In the genomic region with DNA sequence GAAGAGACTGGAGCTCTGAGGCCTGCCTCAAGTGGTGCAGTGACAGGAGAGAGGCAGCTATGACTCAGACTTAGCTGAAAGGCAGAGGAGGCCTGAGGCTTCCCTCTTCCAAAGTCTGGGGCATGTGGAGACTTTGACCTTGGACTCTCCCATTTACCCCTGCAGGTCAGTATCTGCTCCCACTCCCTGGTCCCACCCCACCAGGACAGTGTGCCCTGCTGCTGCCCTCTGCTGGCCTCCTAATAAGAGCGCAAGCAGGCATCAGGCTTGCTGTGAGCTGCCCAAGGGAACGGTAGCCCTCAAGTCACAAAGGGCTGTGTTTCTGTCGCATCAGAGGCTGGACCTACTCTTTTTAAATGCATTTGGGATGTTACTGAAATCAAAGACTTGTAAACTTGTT, we compare ENCODE assay signal across 10 mouse cellular contexts. TPM values are rescaled to one million over a fixed set of nuclear protein-coding genes. Genes with fewer than 3 reads are reported as not detected.
DNase-seq lines count a peak whose midpoint lies in the region; ATAC-seq and TF ChIP-seq lines count a peak whose summit lies in the region.
"Had no signal": no experiment of that assay in that cellular context is flagged by ENCODE, and none has a peak within 500 bp of the region (broad histone marks: within the 10 kb centered on the region; RNA-seq: fewer than 3 reads in every experiment).

No protein-coding gene starts in this region.

- H3K9ac ChIP-seq in heart, adult 2 months (ENCODE audit: low read depth, low read length): no peak overlapping the region
- no peak overlapping the region for H3K9ac ChIP-seq in heart, embryonic 11.5 days (ENCODE audit: low read depth, low read length)
- no peak overlapping the region for H3K9ac ChIP-seq in liver, embryonic 14.5 days (replicated peaks)
- H3K9ac ChIP-seq: hindbrain, embryonic 15.5 days had no signal

- TF ChIP-seq CTCF in heart, adult 2 months (IDR thresholded peaks at IDR 0.05): peak; percentile 76
- peak; percentile 40 for TF ChIP-seq CTCF in cortical plate, adult 2 months (IDR thresholded peaks at IDR 0.05; ENCODE audit: extremely low read depth, insufficient read depth, low read length)
- TF ChIP-seq CTCF in liver, embryonic 14.5 days (IDR thresholded peaks at IDR 0.05; ENCODE audit: low read depth): peak; percentile 89

- DNase-seq in heart, adult 2 months: peak in 1 of 2 experiments; percentile 49
- DNase-seq in right cerebral cortex, adult 18-20 months: peak; percentile 17
- no peak for DNase-seq in right cerebral cortex, postnatal 25 days
- DNase-seq in liver, embryonic 14.5 days (ENCODE audit: low read depth in 3 of 3, low spot score in 3 of 3): no peak
- no peak for DNase-seq in frontal cortex, adult 2 months (ENCODE audit: extremely low spot score in 1 of 2, low spot score in 1 of 2)
- DNase-seq in spleen, postnatal 36 days (ENCODE audit: low spot score in 2 of 2): no peak

- no peak overlapping the region for H3K4me3 ChIP-seq in heart, adult 2 months
- no peak overlapping the region for H3K4me3 ChIP-seq in heart, embryonic 11.5 days (ENCODE audit: low read depth, low read length)
- H3K4me3 ChIP-seq in cortical plate, adult 2 months (ENCODE audit: insufficient read depth, low read length): no peak overlapping the region
- no peak overlapping the region for H3K4me3 ChIP-seq in liver, embryonic 14.5 days (ENCODE audit: insufficient read depth in 1 of 2, low read depth in 2 of 2, low read length in 2 of 2)
- H3K4me3 ChIP-seq: hindbrain, embryonic 15.5 days had no signal

- TF ChIP-seq POLR2A in heart, adult 2 months (IDR thresholded peaks at IDR 0.05; ENCODE audit: insufficient read depth, low read depth, low read length): no peak
- TF ChIP-seq POLR2A in cortical plate, adult 2 months (IDR thresholded peaks at IDR 0.05; ENCODE audit: extremely low read depth, insufficient read depth, low read length): no peak

- H3K27ac ChIP-seq in heart, adult 2 months: no peak overlapping the region
- no peak overlapping the region for H3K27ac ChIP-seq in heart, embryonic 11.5 days (ENCODE audit: low read depth, low read length)
- no peak overlapping the region for H3K27ac ChIP-seq in cortical plate, adult 2 months (ENCODE audit: insufficient read depth, low read length)
- H3K27ac ChIP-seq in liver, embryonic 14.5 days: no peak overlapping the region
- H3K27ac ChIP-seq: hindbrain, embryonic 15.5 days had no signal

- H3K4me1 ChIP-seq in heart, adult 2 months (ENCODE audit: control insufficient read depth, insufficient read depth, low read length): peaks cover 3% of the 10 kb centered on the region
- no peaks in the 10 kb centered on the region for H3K4me1 ChIP-seq in heart, embryonic 11.5 days (ENCODE audit: control insufficient read depth, insufficient read depth, low read length)
- peaks cover 5% of the 10 kb centered on the region for H3K4me1 ChIP-seq in cortical plate, adult 2 months (ENCODE audit: control insufficient read depth, insufficient read depth, low read length)
- peaks cover 8 to 11% of the 10 kb centered on the region in 2 experiments for H3K4me1 ChIP-seq in liver, embryonic 14.5 days (replicated peaks; ENCODE audit: control insufficient read depth in 2 of 2, insufficient read depth in 2 of 2, low read length in 1 of 2)

- no peaks in the 10 kb centered on the region for H3K36me3 ChIP-seq in heart, adult 2 months (ENCODE audit: control insufficient read depth, insufficient read depth, low read length)
- no peaks in the 10 kb centered on the region for H3K36me3 ChIP-seq in heart, embryonic 11.5 days (ENCODE audit: control insufficient read depth, insufficient read depth, low read length)
- H3K36me3 ChIP-seq in liver, embryonic 14.5 days (replicated peaks; ENCODE audit: control insufficient read depth, insufficient read depth, low read depth): no peaks in the 10 kb centered on the region
- H3K36me3 ChIP-seq: hindbrain, embryonic 15.5 days had no signal

- 25% methylated on average over 3 of the region's 3 CpGs for WGBS in heart, adult 2 months
- whole genome bisulfite sequencing in heart, embryonic 11.5 days (ENCODE audit: insufficient replicate concordance): 22% methylated on average over 3 of the region's 3 CpGs
- 23% methylated on average over 3 of the region's 3 CpGs for WGBS in liver, embryonic 14.5 days (ENCODE audit: insufficient replicate concordance)

- H3K79me2 ChIP-seq in heart, adult 2 months (replicated peaks; ENCODE audit: control insufficient read depth, insufficient read depth, low read length): no peaks in the 10 kb centered on the region

- H3K9me3 ChIP-seq in heart, embryonic 11.5 days (replicated peaks; ENCODE audit: control insufficient read depth, low read length): no peaks in the 10 kb centered on the region
- no peaks in the 10 kb centered on the region for H3K9me3 ChIP-seq in liver, embryonic 14.5 days (ENCODE audit: control insufficient read depth, low read length)
- H3K9me3 ChIP-seq: hindbrain, embryonic 15.5 days had no signal

- H3K27me3 ChIP-seq in heart, adult 2 months (ENCODE audit: control insufficient read depth, insufficient read depth, low read length): no peaks in the 10 kb centered on the region
- H3K27me3 ChIP-seq in heart, embryonic 11.5 days (ENCODE audit: control insufficient read depth, insufficient read depth, low read length): 0 out of 2 replicates have a peak, but pooled peaks cover 2% of the 10 kb centered on the region
- H3K27me3 ChIP-seq in liver, embryonic 14.5 days (ENCODE audit: control insufficient read depth, insufficient read depth, low read length): peaks cover 18% of the 10 kb centered on the region

- no peak overlapping the region for H3K4me2 ChIP-seq in heart, embryonic 11.5 days
- no peak overlapping the region for H3K4me2 ChIP-seq in liver, embryonic 14.5 days (ENCODE audit: low read depth)
- H3K4me2 ChIP-seq: hindbrain, embryonic 15.5 days had no signal

- no peak for TF ChIP-seq EP300 in heart, adult 2 months (IDR thresholded peaks at IDR 0.05; ENCODE audit: insufficient read depth, low read depth, low read length)
- TF ChIP-seq EP300 in liver, embryonic 14.5 days (IDR thresholded peaks at IDR 0.05; ENCODE audit: low read depth): no peak

- no peak for ATAC-seq in heart, embryonic 11.5 days (replicated peaks; ENCODE audit: insufficient number of reproducible peaks, low FRiP score, low TSS enrichment)
- no peak for ATAC-seq in liver, embryonic 14.5 days (ENCODE audit: insufficient read depth)

- intact Hi-C loops in heart, adult 2 months (cut with DNase I): no loop called here

RNA-seq across cellular contexts. Expression of a gene that starts 14.2 kb away (rescaled TPM):
- total RNA-seq in heart, adult 2 months (2021): under 1 TPM in 1 of 2 experiments, not detected in 1; 0.34 TPM
- 0.56 and 0.70 TPM in 2 replicates for polyA plus RNA-seq in heart, adult 2 months (2012; rRNA removed)
- not detected in 2 replicates for polyA plus RNA-seq in heart, embryonic 11.5 days (2014; fragmentation: Nextera tagmentation; extraction: Ambion mirVana)
- not detected in 2 replicates for polyA plus RNA-seq in cortical plate, adult 2 months (2012; rRNA removed)
- polyA plus RNA-seq in liver, embryonic 14.5 days (2012; rRNA removed): not detected in 2 replicates
- not detected in 2 replicates for polyA plus RNA-seq in liver, embryonic 14.5 days (2014; fragmentation: Nextera tagmentation; extraction: Ambion mirVana)
- polyA plus RNA-seq in frontal cortex, adult 2 months (2012; rRNA removed): not detected in 2 replicates
- total RNA-seq: neutrophil, adult 5-6 weeks had no signal

RNA-seq across cellular contexts. Expression of a gene that starts 16.2 kb away (rescaled TPM):
- 10 to 100 TPM; 23.9 to 28.9 TPM for total RNA-seq in heart, adult 2 months (2021)
- 22.8 and 27.4 TPM in 2 replicates for polyA plus RNA-seq in heart, adult 2 months (2012; rRNA removed)
- polyA plus RNA-seq in heart, embryonic 11.5 days (2014; fragmentation: Nextera tagmentation; extraction: Ambion mirVana): 5.0 and 7.9 TPM in 2 replicates
- polyA plus RNA-seq in cortical plate, adult 2 months (2012; rRNA removed): 33.8 and 36.2 TPM in 2 replicates
- polyA plus RNA-seq in liver, embryonic 14.5 days (2012; rRNA removed): 21.5 and 30.2 TPM in 2 replicates
- 13.4 and 14.5 TPM in 2 replicates for polyA plus RNA-seq in liver, embryonic 14.5 days (2014; fragmentation: Nextera tagmentation; extraction: Ambion mirVana)
- 30.5 and 35.3 TPM in 2 replicates for polyA plus RNA-seq in frontal cortex, adult 2 months (2012; rRNA removed)
